Mouse (Mus musculus) left cerebral cortex, adult 2 months (tissue): ENCODE data around the gene St6gal1. TPM values are rescaled to one million over a fixed set of nuclear protein-coding genes. Genes with fewer than 3 reads are reported as not detected.

ENCODE experiments used
- DNase-seq, 2 experiments: peaks; one replicate each; pipeline ENCODE4 v3.0.0; 2021 to 2022; ENCODE audit warnings: low spot score in 2 of 2, mixed read lengths in 1 of 2; ENCODE audit errors: extremely low spot score in 1 of 2
- H3K27ac ChIP-seq: fragments of 200-600 bp; 2 replicates; pipeline ENCODE4 v1.8.1; 2022
- H3K4me3 ChIP-seq: fragments of 200-600 bp; 2 replicates; pipeline ENCODE4 v1.8.1; 2022
- CTCF ChIP-seq: fragments of 200-600 bp; IDR thresholded peaks from 2 replicates; pipeline ENCODE4 v1.8.1; 2022; ENCODE audit warnings: antibody characterized with exemption, mild to moderate bottlenecking, moderate library complexity
- intact Hi-C: fragments of 180-260 bp; cut with DNase I; formaldehyde crosslinking; loops from one replicate; pipeline ENCODE4 v1.15.1; 2025
- total RNA-seq, 2 experiments: library from RNA; stranded (reverse); gene quantifications; 2 replicates each; pipeline ENCODE4 v1.2.3; 2021

The St6gal1 gene
- total RNA-seq, 2 experiments from 2014 or later = 16.5 to 18.7 TPM

GRCm38 (mm10) chr16:23296721-23297120 lies 72.2 kb downstream of the St6gal1 start:
- intact Hi-C loops = no loop called here
- Histone ChIP-seq H3K4me3 (no peak overlapping the region), H3K27ac (no peak overlapping the region)
- DNase-seq = no peak
- no peak for TF ChIP-seq CTCF

DNA sequence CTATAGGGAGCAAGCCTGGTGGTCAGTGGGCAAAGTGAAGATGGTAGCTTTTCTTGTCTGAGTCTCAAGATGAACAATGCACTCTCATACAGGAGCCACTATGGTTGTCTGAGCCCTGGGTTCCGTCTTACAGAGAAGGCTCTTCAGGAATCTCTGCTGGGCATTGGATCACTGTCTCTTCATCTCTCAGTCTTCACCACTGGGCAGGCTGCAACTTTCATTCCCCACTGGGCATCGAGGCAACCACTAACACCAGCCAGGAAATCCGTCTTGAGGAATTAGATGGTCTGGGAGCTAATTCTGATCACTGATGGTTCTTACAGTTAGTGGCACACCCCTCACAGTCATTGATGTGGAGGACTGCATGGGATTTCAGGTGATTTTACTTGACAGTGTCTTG lies 73.9 kb downstream of the St6gal1 start:
- TF ChIP-seq CTCF = no peak
- DNase-seq = no peak

GRCm38 (mm10) chr16:23298911-23299310 lies 74.4 kb downstream of the St6gal1 start:
- no peak overlapping the region for H3K4me3 ChIP-seq
- intact Hi-C loops = no loop called here
- no peak for TF ChIP-seq CTCF
- H3K27ac ChIP-seq = no peak overlapping the region
- no peak for DNase-seq

More for the DNA sequence above, 73.9 kb downstream of the St6gal1 start:
- no peak overlapping the region for H3K4me3 ChIP-seq
- H3K27ac ChIP-seq = no peak overlapping the region
- intact Hi-C loops = no loop called here

DNA sequence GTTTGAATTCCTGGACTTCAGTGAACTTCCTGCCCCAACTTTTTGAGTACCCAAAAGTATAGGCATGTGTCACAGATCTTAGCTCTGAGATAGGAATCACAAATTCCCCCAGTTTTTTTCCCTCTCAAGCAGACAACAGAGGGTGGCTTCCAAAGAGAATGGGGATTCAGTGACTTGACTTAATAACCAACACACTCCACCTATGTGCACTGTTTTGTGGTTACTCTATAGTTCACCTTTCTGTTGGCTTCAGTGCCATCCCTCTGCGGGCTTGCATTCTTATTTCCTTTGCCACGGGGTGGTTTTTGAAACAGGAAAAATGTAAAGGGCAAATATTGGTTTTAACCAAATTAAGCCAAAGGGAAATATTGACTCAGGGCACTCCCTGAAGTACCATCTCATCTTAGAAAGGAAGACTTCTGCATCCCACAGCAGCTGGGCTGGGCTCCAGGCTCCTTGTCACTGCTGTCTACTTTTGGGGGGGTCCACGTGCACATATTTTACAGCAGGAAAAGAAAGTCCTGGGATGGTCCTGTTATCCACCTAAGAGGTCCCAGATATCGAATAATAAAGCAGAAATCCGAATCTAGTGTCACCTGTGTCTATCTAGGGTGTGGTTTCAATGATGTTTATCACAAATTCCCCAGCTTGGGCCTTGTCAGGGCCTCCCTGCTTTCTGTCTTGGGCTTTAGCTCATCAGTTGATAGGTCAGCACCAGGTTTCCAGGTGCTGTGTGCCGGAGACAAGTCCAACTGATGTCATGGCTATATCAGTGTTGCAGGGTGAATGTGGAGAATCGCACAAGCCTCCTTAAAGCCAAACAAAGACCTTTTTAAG lies 75.6 kb downstream of the St6gal1 start:
- Histone ChIP-seq H3K4me3 (no peak overlapping the region), H3K27ac (no peak overlapping the region)
- intact Hi-C loops = no loop called here
- no peak for DNase-seq
- TF ChIP-seq CTCF = no peak

- no peak for DNase-seq
- no peak for TF ChIP-seq CTCF
- Histone ChIP-seq H3K4me3 (no peak overlapping the region), H3K27ac (no peak overlapping the region)
- intact Hi-C loops = no loop called here
Measured at GRCm38 (mm10) chr16:23301762-23302161, 77.2 kb downstream of the St6gal1 start.

DNA sequence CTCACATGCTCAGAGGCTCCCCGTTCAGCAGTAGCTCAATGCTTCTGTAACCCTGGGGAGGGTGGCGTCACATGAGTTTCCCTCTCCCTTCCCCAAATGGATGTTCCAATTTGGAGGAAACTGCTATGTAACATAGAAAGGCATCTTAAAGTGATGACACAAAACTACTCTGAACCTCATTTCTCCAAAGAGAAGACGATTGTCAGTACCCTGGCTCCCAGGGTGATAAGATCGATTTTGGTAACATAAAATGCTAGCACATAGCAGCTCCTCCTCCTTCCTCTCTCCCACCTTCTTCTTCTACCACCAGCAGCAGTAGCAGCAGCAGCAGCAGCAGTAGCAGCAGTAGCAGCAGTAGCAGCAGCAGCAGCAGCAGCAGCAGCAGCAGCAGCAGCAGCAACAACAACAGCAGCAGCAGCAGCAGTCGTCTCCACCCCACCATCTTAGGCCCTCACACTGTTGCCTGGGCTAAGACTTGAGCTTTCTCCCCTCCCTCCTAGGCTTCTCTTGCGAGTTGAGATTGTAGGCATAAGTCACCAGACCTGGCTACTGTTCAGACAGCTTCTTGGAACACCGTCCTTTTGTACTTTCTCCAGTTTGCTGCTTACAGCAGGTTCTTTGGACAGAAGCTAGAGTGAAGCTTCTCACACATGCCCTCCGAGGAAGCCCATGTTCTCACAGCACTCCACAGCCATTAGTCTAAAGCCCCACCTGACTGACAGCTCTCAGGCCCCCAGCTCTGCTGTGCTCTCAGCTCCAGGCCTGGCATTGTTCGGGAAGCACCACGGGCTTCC lies 81.5 kb downstream of the St6gal1 start:
- no peak for DNase-seq
- Histone ChIP-seq H3K27ac (no peak overlapping the region), H3K4me3 (no peak overlapping the region)
- intact Hi-C loops = no loop called here
- TF ChIP-seq CTCF = no peak

- no peak overlapping the region for H3K4me3 ChIP-seq
- no peak for DNase-seq
- H3K27ac ChIP-seq = no peak overlapping the region
- intact Hi-C loops = no loop called here
- no peak for TF ChIP-seq CTCF
Measured at GRCm38 (mm10) chr16:23307142-23307968, 82.8 kb downstream of the St6gal1 start.

GRCm38 (mm10) chr16:23308012-23308554 lies 83.5 kb downstream of the St6gal1 start:
- TF ChIP-seq CTCF = no peak

GRCm38 (mm10) chr16:23309080-23309479 lies 84.5 kb downstream of the St6gal1 start:
- DNase-seq = no peak
- intact Hi-C loops = no loop called here
- H3K4me3 ChIP-seq = no peak overlapping the region
- no peak for TF ChIP-seq CTCF
- H3K27ac ChIP-seq = no peak overlapping the region

More at GRCm38 (mm10) chr16:23308012-23308554, 83.5 kb downstream of the St6gal1 start:
- no peak for DNase-seq
- intact Hi-C loops = no loop called here
- Histone ChIP-seq H3K4me3 (no peak overlapping the region), H3K27ac (no peak overlapping the region)

- no peak overlapping the region for H3K27ac ChIP-seq
- intact Hi-C loops = no loop called here
Measured at GRCm38 (mm10) chr16:23312604-23313003, 88.1 kb downstream of the St6gal1 start.

DNA sequence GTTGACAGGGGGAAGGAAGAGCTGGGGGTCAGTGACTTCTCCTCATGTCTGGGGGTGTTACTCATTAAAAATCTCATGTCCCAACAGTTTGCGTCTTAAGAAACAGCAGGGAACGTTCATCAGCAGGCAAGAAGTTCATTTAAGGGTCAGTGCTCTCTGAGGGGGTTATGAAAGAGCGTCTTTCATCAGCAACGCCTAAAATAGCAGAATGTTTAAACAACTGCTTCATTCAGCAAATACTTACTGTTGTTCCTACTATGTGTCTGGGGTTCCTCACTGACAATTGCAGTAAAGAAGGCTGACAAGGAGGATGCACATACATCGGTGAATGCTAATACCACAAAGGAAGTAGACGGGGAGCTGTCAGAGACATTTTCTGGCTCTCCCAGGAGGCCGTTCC lies 90.2 kb downstream of the St6gal1 start:
- no peak for DNase-seq
- intact Hi-C loops = no loop called here
- TF ChIP-seq CTCF = no peak
- Histone ChIP-seq H3K4me3 (no peak overlapping the region), H3K27ac (no peak overlapping the region)

More at GRCm38 (mm10) chr16:23312604-23313003, 88.1 kb downstream of the St6gal1 start:
- no peak for DNase-seq
- no peak for TF ChIP-seq CTCF
- H3K4me3 ChIP-seq = no peak overlapping the region
